Comparison of ENCODE assay signal across 20 mouse cellular contexts in genomic region chr10:75919026-75919425, GRCm38 (mm10). TPM values are rescaled to one million over a fixed set of nuclear protein-coding genes. Genes with fewer than 3 reads are reported as not detected.
DNase-seq lines count a peak whose midpoint lies in the region; ATAC-seq and TF ChIP-seq lines count a peak whose summit lies in the region.
"Had no signal": no experiment of that assay in that cellular context is flagged by ENCODE, and none has a peak within 500 bp of the region (broad histone marks: within the 10 kb centered on the region; RNA-seq: fewer than 3 reads in every experiment).

No protein-coding gene starts in this region.

- H3K36me3 ChIP-seq in liver, embryonic 13.5 days, result peaks cover 46% of the 10 kb centered on the region
- peaks cover 18% of the 10 kb centered on the region; the same call in 1 of the 2 replicates for H3K36me3 ChIP-seq in liver, postnatal 0 days (replicated peaks; ENCODE audit: insufficient read depth, low read length)
- peaks cover 30% of the 10 kb centered on the region for H3K36me3 ChIP-seq in hindbrain, embryonic 12.5 days
- peaks cover 44% of the 10 kb centered on the region for H3K36me3 ChIP-seq in hindbrain, embryonic 14.5 days (replicated peaks; ENCODE audit: control insufficient read depth, insufficient read depth)
- H3K36me3 ChIP-seq in myocyte (ENCODE audit: control insufficient read depth, insufficient read depth), result peaks cover 13% of the 10 kb centered on the region

- WGBS in liver, embryonic 13.5 days (ENCODE audit: insufficient replicate concordance), result 83% methylated on average over 5 of the region's 5 CpGs
- WGBS in liver, postnatal 0 days (ENCODE audit: insufficient replicate concordance), result 84% methylated on average over 5 of the region's 5 CpGs
- WGBS in hindbrain, embryonic 12.5 days, result 84% methylated on average over 5 of the region's 5 CpGs
- WGBS in hindbrain, embryonic 14.5 days, result 76% methylated on average over 5 of the region's 5 CpGs

- TF ChIP-seq CTCF in liver, postnatal 0 days (IDR thresholded peaks at IDR 0.05; ENCODE audit: low read depth), result no peak

- no peak overlapping the region for H3K4me2 ChIP-seq in liver, embryonic 13.5 days
- no peak overlapping the region for H3K4me2 ChIP-seq in liver, postnatal 0 days (ENCODE audit: low read depth, low read length)
- H3K4me2 ChIP-seq in hindbrain, embryonic 12.5 days (replicated peaks), result peak overlapping the region; percentile 78
- peak overlapping the region; percentile 73 for H3K4me2 ChIP-seq in hindbrain, embryonic 14.5 days (replicated peaks)
- H3K4me2 ChIP-seq in myocyte (ENCODE audit: low read depth), result peak overlapping the region; percentile 96
- H3K4me2 ChIP-seq: embryonic facial prominence, embryonic 15.5 days; heart, embryonic 15.5 days; stomach, embryonic 15.5 days had no signal

- H3K27ac ChIP-seq in liver, embryonic 13.5 days, result no peak overlapping the region
- H3K27ac ChIP-seq in liver, postnatal 0 days (ENCODE audit: low read depth), result no peak overlapping the region
- H3K27ac ChIP-seq in hindbrain, embryonic 12.5 days, result peak overlapping the region; percentile 66
- H3K27ac ChIP-seq in hindbrain, embryonic 14.5 days, result no peak overlapping the region
- H3K27ac ChIP-seq: embryonic facial prominence, embryonic 15.5 days; heart, adult 2 months; heart, embryonic 15.5 days; layer of hippocampus, adult 2 months; liver, embryonic 12.5 days; stomach, embryonic 15.5 days had no signal

- no peak overlapping the region for H3K4me3 ChIP-seq in liver, embryonic 13.5 days (replicated peaks)
- H3K4me3 ChIP-seq in liver, postnatal 0 days (ENCODE audit: low read depth, low read length), result no peak overlapping the region
- H3K4me3 ChIP-seq in hindbrain, embryonic 12.5 days, result no peak overlapping the region
- peak overlapping the region; percentile 7; the same call in 1 of the 2 replicates for H3K4me3 ChIP-seq in hindbrain, embryonic 14.5 days (replicated peaks; ENCODE audit: low read length)
- H3K4me3 ChIP-seq in myocyte, result no peak overlapping the region
- H3K4me3 ChIP-seq: embryonic facial prominence, embryonic 15.5 days; heart, adult 2 months; heart, embryonic 15.5 days; layer of hippocampus, adult 2 months; liver, embryonic 12.5 days; stomach, embryonic 15.5 days had no signal

- H3K9ac ChIP-seq in liver, embryonic 13.5 days, result peak overlapping the region; percentile 34
- no peak overlapping the region for H3K9ac ChIP-seq in liver, postnatal 0 days (replicated peaks)
- H3K9ac ChIP-seq in hindbrain, embryonic 12.5 days, result no peak overlapping the region
- H3K9ac ChIP-seq in hindbrain, embryonic 14.5 days, result no peak overlapping the region
- H3K9ac ChIP-seq: embryonic facial prominence, embryonic 15.5 days; heart, embryonic 15.5 days; liver, embryonic 12.5 days; stomach, embryonic 15.5 days had no signal

- H3K4me1 ChIP-seq in liver, embryonic 13.5 days (replicated peaks), result peaks cover 43% of the 10 kb centered on the region
- peaks cover 16% of the 10 kb centered on the region for H3K4me1 ChIP-seq in liver, postnatal 0 days (ENCODE audit: insufficient read depth)
- peaks cover 43% of the 10 kb centered on the region for H3K4me1 ChIP-seq in hindbrain, embryonic 12.5 days
- H3K4me1 ChIP-seq in hindbrain, embryonic 14.5 days (replicated peaks; ENCODE audit: control insufficient read depth, insufficient read depth, low read length), result peaks cover 38% of the 10 kb centered on the region

- no peak for DNase-seq in liver, embryonic 13.5 days
- DNase-seq in liver, postnatal 0 days, result no peak
- no peak for DNase-seq in hindbrain, embryonic 14.5 days (ENCODE audit: low spot score)
- no peak for DNase-seq in spleen, adult 18-20 months
- DNase-seq in frontal cortex, postnatal 14 days (ENCODE audit: low spot score in 2 of 2), result no peak
- DNase-seq: cerebellum, adult 9-10 months; gastrocnemius, postnatal 14 days; heart, adult 2 months; kidney, adult 11 months; kidney, postnatal 10 days; retina, postnatal 1 day; thymus, adult 2 months had no signal

- no peak for ATAC-seq in liver, embryonic 13.5 days (ENCODE audit: low read depth)
- ATAC-seq in liver, postnatal 0 days, result no peak
- ATAC-seq in hindbrain, embryonic 12.5 days (ENCODE audit: low FRiP score), result no peak
- ATAC-seq in hindbrain, embryonic 14.5 days (ENCODE audit: low FRiP score), result no peak
- ATAC-seq: liver, embryonic 12.5 days had no signal

- H3K79me2 ChIP-seq in myocyte (ENCODE audit: control insufficient read depth, insufficient read depth), result peaks cover 63% of the 10 kb centered on the region

- no peak overlapping the region for H3ac ChIP-seq in myocyte (ENCODE audit: control insufficient read depth, insufficient read length)

- H3K9me3 ChIP-seq in liver, embryonic 13.5 days (replicated peaks), result no peaks in the 10 kb centered on the region
- H3K9me3 ChIP-seq in liver, postnatal 0 days (ENCODE audit: low read length), result no peaks in the 10 kb centered on the region
- H3K9me3 ChIP-seq in hindbrain, embryonic 12.5 days (replicated peaks), result no peaks in the 10 kb centered on the region
- no peaks in the 10 kb centered on the region for H3K9me3 ChIP-seq in hindbrain, embryonic 14.5 days (ENCODE audit: control insufficient read depth, low read length)
- H3K9me3 ChIP-seq: embryonic facial prominence, embryonic 15.5 days; heart, embryonic 15.5 days; liver, embryonic 12.5 days; stomach, embryonic 15.5 days had no signal

- no peak for TF ChIP-seq EP300 in liver, postnatal 0 days (IDR thresholded peaks at IDR 0.05; ENCODE audit: low read depth)

- H3K27me3 ChIP-seq in liver, embryonic 13.5 days, result no peaks in the 10 kb centered on the region
- no peaks in the 10 kb centered on the region for H3K27me3 ChIP-seq in liver, postnatal 0 days (ENCODE audit: insufficient read depth, low read length)
- no peaks in the 10 kb centered on the region for H3K27me3 ChIP-seq in hindbrain, embryonic 12.5 days
- no peaks in the 10 kb centered on the region for H3K27me3 ChIP-seq in hindbrain, embryonic 14.5 days (ENCODE audit: control insufficient read depth, insufficient read depth, low read length)
- H3K27me3 ChIP-seq in myocyte (ENCODE audit: control insufficient read depth, insufficient read depth, insufficient read length), result no peaks in the 10 kb centered on the region
- H3K27me3 ChIP-seq: embryonic facial prominence, embryonic 15.5 days; heart, embryonic 15.5 days; liver, embryonic 12.5 days; stomach, embryonic 15.5 days had no signal

- TF ChIP-seq POLR2A in myocyte (IDR thresholded peaks at IDR 0.05; ENCODE audit: insufficient read length, low read depth), result no peak

TF ChIP-seq in myocyte, 11 proteins besides CTCF, POLR2A, EP300 and RAD21:
- no peak for TF ChIP-seq POLR2AphosphoS2 (IDR thresholded peaks at IDR 0.05; ENCODE audit: insufficient read length, low read depth)
- no peak for TF ChIP-seq MAX (IDR thresholded peaks at IDR 0.05; ENCODE audit: low read depth)
- no peak for TF ChIP-seq MYOG (IDR thresholded peaks at IDR 0.05; ENCODE audit: control insufficient read depth in 1 of 3, insufficient read depth in 1 of 3, insufficient read length in 2 of 3, low read depth in 2 of 3)
- TF ChIP-seq MYOD1 (IDR thresholded peaks at IDR 0.05; ENCODE audit: control insufficient read depth in 1 of 3, insufficient read length in 2 of 3, low read depth in 2 of 3), result no peak

RNA-seq across cellular contexts. Expression of gene Smarcb1, which starts 2.4 kb away (rescaled TPM):
- 85.6 and 88.1 TPM in 2 replicates for polyA plus RNA-seq in liver, embryonic 13.5 days (2015; fragmentation: Nextera tagmentation; extraction: Ambion mirVana)
- polyA plus RNA-seq in liver, postnatal 0 days (2015; fragmentation: Nextera tagmentation; extraction: Ambion mirVana), result 35.5 and 36.0 TPM in 2 replicates
- 296 and 298 TPM in 2 replicates for polyA plus RNA-seq in hindbrain, embryonic 12.5 days (2016; fragmentation: Nextera tagmentation; extraction: Ambion mirVana)
- 230 and 231 TPM in 2 replicates for polyA plus RNA-seq in hindbrain, embryonic 14.5 days (2014; fragmentation: Nextera tagmentation; extraction: Ambion mirVana)
- polyA plus RNA-seq in myocyte (2012; fragmentation: generic; extraction: Trizol), result 142 TPM

RNA-seq across cellular contexts. Expression of gene Chchd10, which starts 13.9 kb away (rescaled TPM):
- 88.0 and 110 TPM in 2 replicates for polyA plus RNA-seq in liver, embryonic 13.5 days (2015; fragmentation: Nextera tagmentation; extraction: Ambion mirVana)
- 1,168 and 1,173 TPM in 2 replicates for polyA plus RNA-seq in liver, postnatal 0 days (2015; fragmentation: Nextera tagmentation; extraction: Ambion mirVana)
- 15.4 and 15.5 TPM in 2 replicates for polyA plus RNA-seq in hindbrain, embryonic 12.5 days (2016; fragmentation: Nextera tagmentation; extraction: Ambion mirVana)
- polyA plus RNA-seq in hindbrain, embryonic 14.5 days (2014; fragmentation: Nextera tagmentation; extraction: Ambion mirVana), result 148 TPM in 2 replicates
- polyA plus RNA-seq in myocyte (2012; fragmentation: generic; extraction: Trizol), result 441 TPM

RNA-seq across cellular contexts. Expression of gene Mmp11, which starts 17.3 kb away (rescaled TPM):
- 3.6 and 4.1 TPM in 2 replicates for polyA plus RNA-seq in liver, embryonic 13.5 days (2015; fragmentation: Nextera tagmentation; extraction: Ambion mirVana)
- polyA plus RNA-seq in liver, postnatal 0 days (2015; fragmentation: Nextera tagmentation; extraction: Ambion mirVana), result 2.8 and 3.6 TPM in 2 replicates
- 55.2 and 56.1 TPM in 2 replicates for polyA plus RNA-seq in hindbrain, embryonic 12.5 days (2016; fragmentation: Nextera tagmentation; extraction: Ambion mirVana)
- 16.8 and 18.0 TPM in 2 replicates for polyA plus RNA-seq in hindbrain, embryonic 14.5 days (2014; fragmentation: Nextera tagmentation; extraction: Ambion mirVana)
- polyA plus RNA-seq in myocyte (2012; fragmentation: generic; extraction: Trizol), result 121 TPM

RNA-seq across cellular contexts. Expression of gene Gm867, which starts 21.4 kb away (rescaled TPM):
- polyA plus RNA-seq in liver, embryonic 13.5 days (2015; fragmentation: Nextera tagmentation; extraction: Ambion mirVana), result 21.7 and 25.1 TPM in 2 replicates
- polyA plus RNA-seq in liver, postnatal 0 days (2015; fragmentation: Nextera tagmentation; extraction: Ambion mirVana), result 6.9 and 8.6 TPM in 2 replicates
- polyA plus RNA-seq in hindbrain, embryonic 12.5 days (2016; fragmentation: Nextera tagmentation; extraction: Ambion mirVana), result 1.5 and 1.7 TPM in 2 replicates
- 2.4 and 3.1 TPM in 2 replicates for polyA plus RNA-seq in hindbrain, embryonic 14.5 days (2014; fragmentation: Nextera tagmentation; extraction: Ambion mirVana)
- 3.2 TPM for polyA plus RNA-seq in myocyte (2012; fragmentation: generic; extraction: Trizol)

RNA-seq across cellular contexts. Expression of gene Vpreb3, which starts 23.8 kb away (rescaled TPM):
- 0.67 and 0.81 TPM in 2 replicates for polyA plus RNA-seq in liver, embryonic 13.5 days (2015; fragmentation: Nextera tagmentation; extraction: Ambion mirVana)
- 61.6 and 65.5 TPM in 2 replicates for polyA plus RNA-seq in liver, postnatal 0 days (2015; fragmentation: Nextera tagmentation; extraction: Ambion mirVana)
- polyA plus RNA-seq in hindbrain, embryonic 12.5 days (2016; fragmentation: Nextera tagmentation; extraction: Ambion mirVana), result 0.34 and 0.98 TPM in 2 replicates
- polyA plus RNA-seq in hindbrain, embryonic 14.5 days (2014; fragmentation: Nextera tagmentation; extraction: Ambion mirVana), result 0.48 and 1.6 TPM in 2 replicates
- 0.48 TPM for polyA plus RNA-seq in myocyte (2012; fragmentation: generic; extraction: Trizol)
- polyA plus RNA-seq: cortical plate, adult 2 months had no signal

Comparison
In these comparisons a context has a peak if more than half of its experiments do, and no peak if none do; other contexts are left out.
1. H3K4me2 ChIP-seq: peak in hindbrain, embryonic 12.5 days (single experiment), hindbrain, embryonic 14.5 days (single experiment) and myocyte (single experiment); none in liver, embryonic 13.5 days (single experiment) and liver, postnatal 0 days (single experiment).